26 mouse cellular contexts compared by ENCODE assay signal in genomic region chr13:6040663-6041062, GRCm38 (mm10).
DNase-seq lines count a peak whose midpoint lies in the region; ATAC-seq lines count a peak whose summit lies in the region.
"Had no signal": no experiment of that assay in that cellular context is flagged by ENCODE, and none has a peak within 500 bp of the region (broad histone marks: within the 10 kb centered on the region; RNA-seq: fewer than 3 reads in every experiment).

No protein-coding gene starts in this region.

- H3K36me3 ChIP-seq in forebrain, embryonic 13.5 days (ENCODE audit: poor library complexity, severe bottlenecking), result no peaks in the 10 kb centered on the region
- no peaks in the 10 kb centered on the region for H3K36me3 ChIP-seq in forebrain, embryonic 12.5 days (replicated peaks)
- H3K36me3 ChIP-seq in forebrain, embryonic 15.5 days, result no peaks in the 10 kb centered on the region
- H3K36me3 ChIP-seq in forebrain, embryonic 11.5 days (ENCODE audit: control insufficient read depth, insufficient read depth, low read length), result no peaks in the 10 kb centered on the region
- H3K36me3 ChIP-seq in neural tube, embryonic 12.5 days, result no peaks in the 10 kb centered on the region
- H3K36me3 ChIP-seq: embryonic facial prominence, embryonic 13.5 days; embryonic facial prominence, embryonic 15.5 days; G1E had no signal

- H3K27ac ChIP-seq in forebrain, embryonic 13.5 days, result no peak overlapping the region
- H3K27ac ChIP-seq in forebrain, embryonic 12.5 days, result no peak overlapping the region
- no peak overlapping the region for H3K27ac ChIP-seq in forebrain, embryonic 15.5 days (replicated peaks)
- H3K27ac ChIP-seq in forebrain, embryonic 11.5 days (ENCODE audit: low read depth, low read length), result no peak overlapping the region
- H3K27ac ChIP-seq in neural tube, embryonic 12.5 days, result no peak overlapping the region
- 0 out of 2 replicates have a peak overlapping the region, but pooled peaks have one; percentile 47 for H3K27ac ChIP-seq in brown adipose tissue, adult 24 weeks (replicated peaks; ENCODE audit: low read depth, low read length)
- H3K27ac ChIP-seq: embryonic facial prominence, embryonic 13.5 days; embryonic facial prominence, embryonic 15.5 days had no signal

- no peaks in the 10 kb centered on the region for H3K27me3 ChIP-seq in forebrain, embryonic 13.5 days
- H3K27me3 ChIP-seq in forebrain, embryonic 12.5 days, result no peaks in the 10 kb centered on the region
- no peaks in the 10 kb centered on the region for H3K27me3 ChIP-seq in forebrain, embryonic 15.5 days
- H3K27me3 ChIP-seq in forebrain, embryonic 11.5 days (ENCODE audit: control insufficient read depth, insufficient read depth, low read length), result no peaks in the 10 kb centered on the region
- H3K27me3 ChIP-seq in neural tube, embryonic 12.5 days (replicated peaks), result no peaks in the 10 kb centered on the region
- H3K27me3 ChIP-seq: CH12.LX; embryonic facial prominence, embryonic 13.5 days; embryonic facial prominence, embryonic 15.5 days; Patski had no signal

- no peak for DNase-seq in forebrain, embryonic 11.5 days (ENCODE audit: low spot score)
- no peak for DNase-seq in neural tube, embryonic 10.5 days (ENCODE audit: extremely low spot score, low spot score)
- DNase-seq: adrenal gland, adult 8-10 months; adrenal gland, postnatal 14 days; adrenal gland, postnatal 36 days; B cell, adult 2 months; cerebellum, adult 11 months; cerebellum, adult 18-20 months; cerebellum, adult 8-10 months; cerebellum, adult 9-11 months; cerebellum, postnatal 14 days; cerebellum, postnatal 36 days; embryo, embryonic 11 days had no signal

- 0 out of 2 replicates have a peak, but pooled peaks have one; percentile 36 for ATAC-seq in forebrain, embryonic 13.5 days
- no peak for ATAC-seq in forebrain, embryonic 12.5 days (ENCODE audit: low FRiP score)
- ATAC-seq in forebrain, embryonic 15.5 days (replicated peaks), result peak; percentile 57
- ATAC-seq in forebrain, embryonic 11.5 days (replicated peaks; ENCODE audit: low FRiP score), result no peak
- ATAC-seq in neural tube, embryonic 12.5 days (ENCODE audit: low FRiP score, low read depth), result 0 out of 2 replicates have a peak, but pooled peaks have one; percentile 13
- ATAC-seq: activated CD4-positive, CD25-positive, alpha-beta regulatory T cell, adult 4 months; CD4-positive, CD25-positive, alpha-beta regulatory T cell, adult 4 months; Patski had no signal

- no peaks in the 10 kb centered on the region for H3K9me3 ChIP-seq in forebrain, embryonic 13.5 days (replicated peaks)
- H3K9me3 ChIP-seq in forebrain, embryonic 12.5 days, result no peaks in the 10 kb centered on the region
- no peaks in the 10 kb centered on the region for H3K9me3 ChIP-seq in forebrain, embryonic 15.5 days
- no peaks in the 10 kb centered on the region for H3K9me3 ChIP-seq in forebrain, embryonic 11.5 days (ENCODE audit: control insufficient read depth, low read length)
- H3K9me3 ChIP-seq in neural tube, embryonic 12.5 days, result no peaks in the 10 kb centered on the region
- H3K9me3 ChIP-seq: embryonic facial prominence, embryonic 13.5 days; embryonic facial prominence, embryonic 15.5 days; G1E had no signal

- H3K9ac ChIP-seq in forebrain, embryonic 13.5 days, result no peak overlapping the region
- no peak overlapping the region for H3K9ac ChIP-seq in forebrain, embryonic 12.5 days
- no peak overlapping the region for H3K9ac ChIP-seq in forebrain, embryonic 15.5 days (replicated peaks)
- H3K9ac ChIP-seq in forebrain, embryonic 11.5 days (ENCODE audit: low read length), result no peak overlapping the region
- no peak overlapping the region for H3K9ac ChIP-seq in neural tube, embryonic 12.5 days
- H3K9ac ChIP-seq: embryonic facial prominence, embryonic 13.5 days; embryonic facial prominence, embryonic 15.5 days had no signal

- peaks cover 7% of the 10 kb centered on the region for H3K4me1 ChIP-seq in forebrain, embryonic 13.5 days
- H3K4me1 ChIP-seq in forebrain, embryonic 12.5 days, result peaks cover 3% of the 10 kb centered on the region; the same call in 1 of the 2 replicates
- peaks cover 12% of the 10 kb centered on the region for H3K4me1 ChIP-seq in forebrain, embryonic 15.5 days
- no peaks in the 10 kb centered on the region; the same call in 1 of the 2 replicates for H3K4me1 ChIP-seq in forebrain, embryonic 11.5 days (replicated peaks; ENCODE audit: control insufficient read depth, insufficient read depth, low read length)
- no peaks in the 10 kb centered on the region for H3K4me1 ChIP-seq in neural tube, embryonic 12.5 days
- H3K4me1 ChIP-seq in brown adipose tissue, adult 24 weeks (ENCODE audit: control insufficient read depth, insufficient read depth, insufficient read length, low read length), result peaks cover 3% of the 10 kb centered on the region; the same call in 1 of the 2 replicates
- H3K4me1 ChIP-seq: embryonic facial prominence, embryonic 13.5 days; embryonic facial prominence, embryonic 15.5 days had no signal

- 43% methylated on average over 2 of the region's 2 CpGs for WGBS in forebrain, embryonic 13.5 days
- 60% methylated on average over 2 of the region's 2 CpGs for WGBS in forebrain, embryonic 12.5 days
- 41% methylated on average over 2 of the region's 2 CpGs for WGBS in forebrain, embryonic 15.5 days
- WGBS in forebrain, embryonic 11.5 days, result 73% methylated on average over 2 of the region's 2 CpGs
- WGBS in neural tube, embryonic 12.5 days, result 73% methylated on average over 2 of the region's 2 CpGs

- no peak overlapping the region for H3K4me3 ChIP-seq in forebrain, embryonic 13.5 days
- no peak overlapping the region for H3K4me3 ChIP-seq in forebrain, embryonic 12.5 days (replicated peaks)
- no peak overlapping the region for H3K4me3 ChIP-seq in forebrain, embryonic 15.5 days
- H3K4me3 ChIP-seq in forebrain, embryonic 11.5 days (ENCODE audit: low read depth, low read length), result no peak overlapping the region
- no peak overlapping the region for H3K4me3 ChIP-seq in neural tube, embryonic 12.5 days
- H3K4me3 ChIP-seq in brown adipose tissue, adult 24 weeks (ENCODE audit: insufficient read depth, low read depth, low read length), result no peak overlapping the region
- H3K4me3 ChIP-seq: embryonic facial prominence, embryonic 13.5 days; embryonic facial prominence, embryonic 15.5 days; erythroblast, embryonic 14.5 days had no signal

- no peak overlapping the region for H3K4me2 ChIP-seq in forebrain, embryonic 13.5 days
- H3K4me2 ChIP-seq in forebrain, embryonic 12.5 days, result no peak overlapping the region
- H3K4me2 ChIP-seq in forebrain, embryonic 15.5 days (replicated peaks), result no peak overlapping the region
- no peak overlapping the region for H3K4me2 ChIP-seq in forebrain, embryonic 11.5 days (ENCODE audit: low read depth, low read length, severe bottlenecking)
- no peak overlapping the region for H3K4me2 ChIP-seq in neural tube, embryonic 12.5 days (replicated peaks)
- H3K4me2 ChIP-seq: embryonic facial prominence, embryonic 13.5 days; embryonic facial prominence, embryonic 15.5 days had no signal

Comparison
In these comparisons a context has a peak if more than half of its experiments do, and no peak if none do; other contexts are left out.
1. ATAC-seq: peak in forebrain, embryonic 13.5 days (single experiment), forebrain, embryonic 15.5 days (single experiment) and neural tube, embryonic 12.5 days (single experiment); none in forebrain, embryonic 12.5 days (single experiment) and forebrain, embryonic 11.5 days (single experiment).